Mouse (Mus musculus) cerebellum, postnatal 10 days (tissue): ENCODE data around the gene Insm2.
"Not testable (repeated sequence)": the region's sequence is repeated elsewhere in the genome, so short reads cannot be mapped to it uniquely, and the experiment has no call there.

Experiments used
- DNase-seq, 2 experiments: peaks; one replicate each; pipeline ENCODE4 v3.0.0; 2021; ENCODE audit warnings: mixed read lengths in 2 of 2

The Insm2 gene

DNA sequence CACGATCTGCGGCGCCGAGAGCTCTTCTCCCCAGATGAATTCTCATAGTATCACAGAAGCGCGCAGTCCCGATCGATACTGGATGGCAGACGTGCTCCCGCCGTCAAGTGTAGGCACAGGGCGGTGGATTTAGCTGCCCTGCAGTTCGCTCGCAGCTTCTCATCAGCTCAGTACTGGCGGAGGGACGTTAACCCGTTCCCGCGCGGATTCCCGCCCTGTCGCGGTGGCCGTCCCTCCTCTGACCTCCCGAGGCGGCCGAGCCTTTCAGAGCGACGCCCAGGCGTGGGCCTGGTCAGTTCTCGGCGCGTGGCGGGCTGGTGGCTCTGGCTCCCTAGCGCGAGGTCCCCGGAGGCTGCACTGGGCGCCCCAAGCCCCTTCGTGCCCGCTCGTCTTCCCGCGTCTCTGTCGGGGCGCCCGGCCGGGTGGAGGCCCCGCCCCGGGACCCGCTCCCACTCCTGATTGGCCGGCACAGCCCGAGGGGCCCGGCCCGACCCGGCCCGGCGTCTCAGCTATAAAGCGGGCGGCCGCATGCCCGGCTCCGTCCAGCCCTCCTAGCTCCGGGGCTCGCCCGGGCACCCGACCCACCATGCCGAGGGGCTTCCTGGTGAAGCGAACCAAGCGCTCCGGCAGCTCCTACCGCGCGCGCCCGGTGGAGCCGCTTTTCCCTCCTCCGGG, at the start of gene Insm2:
Gene Insm2 (plus strand): TSS at position 541 of the 675 bp plus-strand sequence.
- DNase-seq = peak; percentile 65 to 78

DNA sequence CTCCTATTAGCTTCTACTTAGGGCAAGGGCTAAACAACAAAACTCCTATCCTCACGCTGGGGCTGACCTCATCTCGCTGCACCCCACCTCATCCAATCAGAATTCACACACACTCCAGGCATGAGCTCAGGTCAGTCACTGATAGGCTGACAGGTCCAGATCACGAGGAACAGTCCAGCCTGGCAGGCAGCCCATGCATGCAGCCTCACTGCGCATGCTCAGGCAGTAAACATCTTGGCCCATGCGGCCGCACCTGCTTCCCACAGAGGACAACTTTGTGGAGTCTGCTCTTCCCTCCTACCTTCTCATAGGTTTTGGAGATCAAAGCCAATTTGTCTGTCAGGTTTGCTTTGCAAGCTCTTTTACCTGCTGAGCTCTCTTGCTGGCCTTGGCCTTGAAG, 44.3 kb upstream of the Insm2 start:
- DNase-seq = peak in 1 of 2 experiments; percentile 9

- no peak for DNase-seq
Observed at GRCm38 (mm10) chr12:55557866-55558265, 41.4 kb upstream of the Insm2 start.

DNA sequence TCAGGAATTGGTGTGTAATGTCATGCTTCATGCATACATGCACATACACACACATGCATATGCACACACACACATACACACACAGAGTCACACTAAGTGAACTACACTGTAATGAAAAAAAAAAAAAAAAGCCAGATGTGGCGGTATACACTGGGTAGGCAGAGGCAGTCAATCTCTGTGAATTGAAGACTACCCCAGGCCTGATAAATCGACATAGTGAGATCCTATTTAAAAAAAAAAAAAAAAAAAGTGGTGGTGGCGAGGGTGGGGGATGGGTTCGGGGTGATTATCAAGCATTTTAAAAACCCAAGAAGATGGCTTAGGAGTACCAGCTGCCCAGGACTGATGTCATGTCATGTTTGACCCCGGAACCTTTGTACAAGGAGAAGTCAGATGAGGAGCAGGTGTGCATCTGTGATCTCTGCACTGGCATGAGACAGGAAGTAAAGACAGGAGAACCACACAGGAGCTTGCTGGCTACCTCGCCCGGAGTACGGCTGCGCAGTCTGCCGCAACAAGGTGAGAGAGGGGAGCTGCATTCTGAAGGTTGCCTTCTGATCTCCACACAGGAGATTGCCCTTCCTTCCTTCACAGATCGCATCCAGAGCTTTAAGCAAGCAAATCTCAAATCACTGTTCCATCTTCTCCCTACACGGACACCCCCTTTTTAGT, 39.9 kb upstream of the Insm2 start:
- no peak for DNase-seq

GRCm38 (mm10) chr12:55560025-55560690, 39.1 kb upstream of the Insm2 start:
- DNase-seq = no peak

- no peak for DNase-seq
Observed at GRCm38 (mm10) chr12:55563742-55564141, 35.5 kb upstream of the Insm2 start.

GRCm38 (mm10) chr12:55564187-55564963, 34.9 kb upstream of the Insm2 start:
- peak in 1 of 2 experiments; percentile 19 for DNase-seq

DNA sequence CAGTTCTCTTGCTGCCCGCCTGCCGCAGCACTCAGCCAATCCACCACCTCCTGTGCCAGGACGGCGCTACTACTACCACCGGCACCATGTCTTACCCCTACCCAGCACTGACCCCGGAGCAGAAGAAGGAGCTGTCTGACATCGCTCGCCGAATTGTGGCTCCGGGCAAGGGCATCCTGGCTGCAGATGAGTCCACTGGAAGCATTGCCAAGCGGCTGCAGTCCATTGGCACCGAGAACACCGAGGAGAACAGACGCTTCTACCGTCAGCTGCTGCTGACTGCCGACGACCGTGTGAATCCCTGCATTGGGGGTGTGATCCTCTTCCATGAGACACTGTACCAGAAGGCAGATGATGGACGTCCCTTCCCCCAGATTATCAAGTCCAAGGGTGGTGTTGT, 34.0 kb upstream of the Insm2 start, which contains the start of gene Aldoart2:
Gene Aldoart2 (plus strand): TSS at position 34 of the 400 bp plus-strand sequence.
- DNase-seq = peak; percentile 56 to 62

DNA sequence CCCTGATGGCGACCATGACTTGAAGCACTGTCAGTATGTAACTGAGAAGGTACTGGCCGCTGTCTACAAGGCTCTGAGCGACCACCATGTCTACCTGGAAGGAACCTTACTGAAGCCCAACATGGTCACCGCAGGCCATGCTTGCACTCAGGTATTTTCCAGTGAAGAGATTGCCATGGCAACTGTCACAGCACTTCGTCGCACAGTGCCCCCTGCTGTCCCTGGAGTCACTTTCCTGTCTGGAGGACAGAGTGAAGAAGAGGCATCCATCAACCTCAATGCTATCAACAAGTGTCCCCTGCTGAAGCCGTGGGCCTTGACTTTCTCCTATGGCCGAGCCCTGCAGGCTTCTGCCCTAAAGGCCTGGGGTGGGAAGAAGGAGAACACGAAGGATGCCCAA, 33.4 kb upstream of the Insm2 start:
- peak; percentile 19 to 27 for DNase-seq

GRCm38 (mm10) chr12:55566837-55567236, 32.4 kb upstream of the Insm2 start:
- no peak for DNase-seq

- no peak for DNase-seq
Observed at GRCm38 (mm10) chr12:55568466-55568865, 30.8 kb upstream of the Insm2 start.

DNA sequence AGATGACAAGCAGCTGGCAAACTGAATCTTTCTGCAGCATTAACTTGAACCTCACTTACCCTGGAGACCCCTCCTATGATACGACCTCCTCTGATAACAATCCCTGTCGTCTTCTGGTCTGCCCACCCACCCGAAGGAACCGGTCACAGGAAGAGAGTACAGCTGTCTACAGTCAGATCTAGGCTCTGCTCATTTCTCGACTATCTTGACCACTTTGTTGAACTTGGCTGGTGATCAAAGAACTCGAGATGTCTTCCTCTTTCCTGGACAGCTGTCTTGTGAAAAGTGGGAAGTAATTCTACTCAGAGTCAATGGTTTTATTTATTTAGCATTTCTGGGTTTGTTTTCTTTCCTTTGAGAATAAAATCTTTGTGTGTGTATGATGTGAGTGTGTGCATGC, 29.6 kb upstream of the Insm2 start:
- DNase-seq = no peak

GRCm38 (mm10) chr12:55570646-55571045, 28.6 kb upstream of the Insm2 start:
- no peak for DNase-seq

DNA sequence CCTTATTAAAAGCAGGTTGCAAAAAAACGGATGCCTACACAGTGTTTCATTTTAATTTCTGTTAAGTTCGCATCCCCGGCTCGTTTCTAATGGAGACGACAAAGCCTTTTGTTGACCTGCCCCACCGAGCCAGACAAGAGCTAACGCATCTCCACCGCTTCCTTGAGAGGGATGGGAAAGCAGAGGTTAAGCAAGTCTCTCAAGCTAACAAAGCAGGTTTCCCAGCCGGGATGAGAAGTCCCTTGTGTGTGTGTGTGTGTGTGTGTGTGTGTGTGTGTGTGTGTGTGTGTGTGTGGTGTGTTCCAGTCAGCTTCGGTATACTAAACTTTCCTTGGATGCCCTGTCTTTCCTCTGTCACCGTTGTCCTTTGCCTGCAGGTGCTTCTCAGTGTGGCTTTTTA, 28.0 kb upstream of the Insm2 start:
- no peak for DNase-seq

- no peak for DNase-seq
Observed at GRCm38 (mm10) chr12:55571661-55572060, 27.6 kb upstream of the Insm2 start.

- DNase-seq = no peak
Observed at GRCm38 (mm10) chr12:55573089-55573488, 26.1 kb upstream of the Insm2 start.

GRCm38 (mm10) chr12:55573794-55574193, 25.4 kb upstream of the Insm2 start:
- peak; percentile 16 to 47 for DNase-seq

DNA sequence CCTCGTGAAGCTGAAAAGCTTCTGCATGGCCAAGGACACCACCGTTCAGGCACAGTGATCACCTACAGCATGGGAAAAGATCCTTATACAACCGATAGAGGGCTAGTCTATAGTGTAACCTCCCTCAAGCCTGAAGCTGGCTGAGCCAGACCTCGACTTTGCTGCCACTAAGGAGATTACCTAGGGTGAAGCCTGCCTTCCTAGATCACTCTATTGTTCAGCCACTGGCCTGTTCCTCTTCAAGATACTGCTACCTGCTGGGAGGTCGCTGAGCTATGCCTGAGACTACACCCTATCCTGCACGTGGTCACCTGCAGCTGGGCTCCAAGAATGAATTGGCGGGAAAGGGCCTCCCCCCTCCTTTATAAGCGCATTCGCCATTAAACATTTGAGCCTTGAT, 12.3 kb upstream of the Insm2 start:
- not testable (repeated sequence) for DNase-seq

DNA sequence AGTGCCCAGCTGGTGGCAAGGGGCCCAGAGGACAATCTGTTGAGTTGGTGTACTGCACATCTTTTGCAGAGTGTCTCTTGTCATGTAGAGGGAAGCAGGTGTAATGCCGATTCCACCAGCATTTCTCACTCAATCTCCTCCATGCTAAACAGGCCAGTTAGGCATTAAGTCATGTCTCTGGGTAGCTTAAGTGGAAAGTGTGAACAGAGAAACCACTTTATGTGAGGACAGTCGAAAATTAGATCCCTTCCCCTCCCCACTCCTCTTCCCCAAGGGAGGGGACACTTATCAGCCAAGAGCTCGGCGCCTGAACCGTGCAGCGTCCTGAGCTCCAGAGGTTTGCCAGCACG, 715 bp upstream of the Insm2 start:
- peak; percentile 30 to 36 for DNase-seq

DNA sequence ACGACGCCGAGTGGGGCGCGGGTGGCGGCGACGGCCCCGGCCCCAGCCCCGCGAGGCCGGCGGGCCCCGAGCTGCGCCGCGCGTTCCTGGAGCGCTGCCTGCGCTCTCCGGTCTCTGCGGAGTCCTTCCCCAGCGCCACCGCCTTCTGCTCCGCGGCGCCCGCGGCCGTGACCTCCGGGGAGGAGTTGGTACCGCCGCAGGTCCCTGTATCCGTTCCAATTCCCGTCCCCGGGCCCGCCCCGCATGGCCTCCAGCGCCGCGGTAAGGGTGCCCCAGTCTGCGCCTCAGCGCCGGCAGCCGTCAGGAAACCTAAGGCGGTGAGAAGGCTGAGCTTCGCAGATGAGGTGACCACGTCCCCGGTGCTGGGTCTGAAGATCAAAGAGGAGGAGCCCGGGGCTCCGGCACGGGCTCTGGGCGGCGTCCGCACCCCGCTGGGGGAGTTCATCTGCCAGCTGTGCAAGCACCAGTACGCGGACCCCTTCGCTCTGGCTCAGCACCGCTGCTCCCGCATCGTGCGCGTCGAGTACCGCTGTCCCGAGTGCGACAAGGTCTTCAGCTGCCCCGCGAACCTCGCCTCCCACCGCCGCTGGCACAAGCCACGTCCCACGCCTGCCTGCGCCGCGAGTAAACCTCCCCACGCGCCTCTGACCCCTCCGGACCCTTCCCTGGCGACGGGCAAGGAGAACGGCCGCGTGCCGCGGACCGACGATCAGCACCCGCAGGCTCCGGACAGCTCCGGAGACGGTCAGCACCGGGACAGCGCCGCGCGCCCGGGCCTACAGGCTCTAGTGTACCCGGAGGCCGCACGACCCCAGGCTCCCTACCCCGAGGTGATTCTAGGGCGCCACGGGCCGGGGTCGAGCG, 644 bp downstream of the Insm2 start:
- DNase-seq = peak; percentile 57 to 62

DNA sequence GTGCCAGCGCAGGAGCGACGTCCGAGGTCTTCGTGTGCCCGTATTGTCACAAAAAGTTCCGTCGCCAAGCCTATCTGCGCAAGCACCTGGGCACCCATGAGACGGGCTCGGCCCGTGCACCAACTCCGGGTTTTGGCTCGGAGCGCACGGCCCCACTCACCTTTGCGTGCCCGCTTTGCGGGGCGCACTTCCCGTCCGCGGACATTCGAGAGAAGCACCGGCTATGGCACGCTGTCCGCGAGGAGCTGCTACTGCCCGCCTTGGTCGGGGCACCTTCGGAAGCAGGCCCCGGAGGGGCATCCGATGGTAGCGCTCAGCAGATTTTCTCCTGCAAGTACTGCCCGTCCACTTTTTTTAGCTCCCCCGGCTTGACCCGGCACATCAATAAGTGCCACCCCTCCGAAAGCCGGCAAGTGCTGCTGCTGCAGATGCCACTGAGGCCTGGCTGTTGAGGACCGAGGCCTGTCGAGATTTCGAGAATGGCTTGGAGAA, 1.3 kb downstream of the Insm2 start:
- DNase-seq = peak; percentile 21 to 37

DNA sequence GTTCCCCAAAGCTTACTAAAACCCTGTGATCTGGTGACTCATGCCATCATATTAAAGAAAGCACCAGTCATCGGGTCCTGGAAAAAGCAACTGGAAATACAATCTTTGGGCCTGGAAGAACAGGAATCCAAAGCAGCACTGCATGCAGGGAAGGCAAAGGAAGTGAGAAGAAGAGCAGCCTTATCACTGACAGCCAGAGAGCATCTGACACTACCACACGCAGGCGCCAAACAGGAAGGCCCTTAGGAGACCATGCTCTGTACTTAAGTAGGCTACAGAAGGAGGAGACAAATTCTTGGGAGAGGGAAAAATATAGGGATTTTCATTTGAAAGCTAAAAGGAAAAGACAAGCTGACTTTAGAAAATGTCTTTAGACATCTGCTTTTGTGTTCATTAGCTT, 5.2 kb downstream of the Insm2 start:
- no peak for DNase-seq
